Mouse (Mus musculus): ENCODE results near the gene Rcan1.

- TF ChIP-seq POLR2A (IDR thresholded peaks at IDR 0.05; ENCODE audit: low read depth, low read length) (no peak), CTCF (conservative IDR thresholded peaks at IDR 0.05; ENCODE audit: insufficient read depth, insufficient read length, low read depth, low read length) (no peak)
Measured at GRCm38 (mm10) chr16:92441203-92441602, 29.5 kb downstream of the Rcan1 start.
